Mouse (Mus musculus): ENCODE measurements around the gene Pebp1. TPM values are rescaled to one million over a fixed set of nuclear protein-coding genes. Genes with fewer than 3 reads are reported as not detected.
A peak's percentile ranks its signal among the peaks of the same experiment; 100 is the strongest.

Pebp1 gene
- 558 and 572 TPM in 2 replicates for total RNA-seq (2012; rRNA removed)
- polyA plus RNA-seq (2012; ENCODE audit: insufficient read depth in 1 of 2, insufficient read length in 2 of 2, low read depth in 1 of 2, low replicate concordance in 2 of 2, missing spikeins in 1 of 2): 100 to 1,000 TPM in 1 of 2 experiments, not detected in 1; 568 TPM

DNA sequence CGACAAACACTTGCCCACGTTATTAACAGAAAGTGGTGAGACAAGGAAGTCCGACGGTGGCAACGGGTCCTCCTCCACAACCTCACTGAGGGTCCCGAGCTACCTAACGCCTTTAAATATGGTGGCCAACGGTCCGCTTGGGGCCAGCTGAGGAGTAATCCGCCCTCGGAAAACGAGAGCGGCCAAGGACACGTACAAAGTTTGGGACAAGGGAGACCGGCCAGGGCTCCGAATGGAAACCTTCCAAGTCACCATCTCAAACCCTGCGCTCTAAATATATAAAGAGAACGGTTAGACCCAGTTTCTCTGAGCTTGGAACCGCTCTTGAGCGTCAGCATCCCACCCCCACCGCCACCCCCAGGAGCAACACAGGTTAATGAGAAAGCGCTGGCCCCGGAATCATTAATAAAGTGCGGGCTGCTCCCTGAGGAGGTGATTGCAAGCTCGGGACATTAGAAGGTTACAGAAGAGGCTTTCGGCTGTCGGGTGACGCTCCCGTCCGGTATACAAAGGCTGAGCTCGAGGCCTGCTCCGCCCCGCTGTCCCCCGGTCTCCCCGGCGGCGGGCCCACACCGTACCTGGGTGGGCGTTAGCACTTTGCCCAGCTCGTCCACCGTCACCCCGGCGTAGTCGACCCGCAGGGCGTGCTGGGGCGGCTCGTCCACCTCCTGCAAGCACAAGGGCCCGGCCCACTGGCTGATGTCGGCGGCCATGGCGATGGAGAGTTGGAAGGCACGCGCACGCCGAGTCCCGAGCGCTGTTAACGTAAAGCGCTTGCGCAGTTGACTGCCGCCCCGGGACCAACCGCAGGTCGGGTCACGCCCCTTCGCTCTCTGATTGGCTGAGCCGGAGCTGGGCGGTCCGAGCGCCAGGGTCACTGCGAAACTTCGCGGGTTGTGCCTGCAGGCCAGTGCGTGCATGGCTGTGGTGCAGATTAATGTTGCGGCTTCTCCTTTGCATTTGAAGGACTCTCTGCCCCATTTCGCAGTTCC lies at the start of gene Pebp1:
Gene Pebp1 (minus strand): TSS at position 795 of the 992 bp plus-strand sequence.
- Histone ChIP-seq H3K27ac (ENCODE audit: control insufficient read depth, low read depth, low read length) (peak within 1 kb of the TSS; percentile 49), H3K4me3 (ENCODE audit: control insufficient read depth in 1 of 2, insufficient read depth in 1 of 2, low read depth in 2 of 2, low read length in 2 of 2) (peak within 1 kb of the TSS; percentile 96 to 100), H3K4me1 (ENCODE audit: control insufficient read depth in 1 of 2, insufficient read depth in 2 of 2, low read length in 2 of 2) (peaks cover 11 to 27% of the 10 kb centered on the region in 2 experiments), H3K36me3 (ENCODE audit: control insufficient read depth in 1 of 2, insufficient read depth in 2 of 2, low read length in 2 of 2) (peaks cover 5 to 25% of the 10 kb centered on the region in 2 experiments), H3K9me3 (replicated peaks; ENCODE audit: insufficient read depth, low read length) (no peaks in the 10 kb centered on the region), H3K79me2 (ENCODE audit: control insufficient read depth, insufficient read depth, low read length, poor library complexity) (peaks cover 28% of the 10 kb centered on the region), H3K27me3 (ENCODE audit: control insufficient read depth in 1 of 2, insufficient read depth in 2 of 2, low read length in 2 of 2) (no peaks in the 10 kb centered on the region), H3K9ac (ENCODE audit: control insufficient read depth, low read depth, low read length, poor library complexity, severe bottlenecking) (peak within 1 kb of the TSS; percentile 84)
- DNase-seq (ENCODE audit: low read depth, low spot score): peak; percentile 97
- TF ChIP-seq UBTF (IDR thresholded peaks at IDR 0.05; ENCODE audit: borderline replicate concordance, insufficient read depth, low read depth, low read length) (0 out of 2 replicates have a peak, but pooled peaks have one; percentile 15), MXI1 (IDR thresholded peaks at IDR 0.05; ENCODE audit: low read depth, low read length) (peak; percentile 71), CHD2 (IDR thresholded peaks at IDR 0.05; ENCODE audit: low read length) (no peak), POLR2A (IDR thresholded peaks at IDR 0.05; ENCODE audit: control insufficient read depth in 1 of 2, insufficient read depth in 1 of 2, low read depth in 1 of 2, low read length in 2 of 2, poor library complexity in 1 of 2) (peak; percentile 59 to 75; a peak in 3 of 4 replicates), SIN3A (IDR thresholded peaks at IDR 0.05; ENCODE audit: low read length) (peak; percentile 61), USF1 (IDR thresholded peaks at IDR 0.05; ENCODE audit: low read depth, low read length) (peak; percentile 28; the same call in 1 of the 2 replicates), MYC (IDR thresholded peaks at IDR 0.05; ENCODE audit: low read depth, low read length) (0 out of 2 replicates have a peak, but pooled peaks have one; percentile 67), TBP (IDR thresholded peaks at IDR 0.05; ENCODE audit: low read depth, low read length) (0 out of 2 replicates have a peak, but pooled peaks have one; percentile 32), ZNF384 (IDR thresholded peaks at IDR 0.05; ENCODE audit: low read depth, low read length) (no peak), HCFC1 (IDR thresholded peaks at IDR 0.05; ENCODE audit: low read depth, low read length) (no peak), MYB (IDR thresholded peaks at IDR 0.05; ENCODE audit: low read depth, low read length) (peak; percentile 45; the same call in 1 of the 2 replicates), MAX (IDR thresholded peaks at IDR 0.05; ENCODE audit: low read length) (peak; percentile 91), MAZ (IDR thresholded peaks at IDR 0.05; ENCODE audit: low read depth, low read length) (0 out of 2 replicates have a peak, but pooled peaks have one; percentile 38), ELF1 (IDR thresholded peaks at IDR 0.05; ENCODE audit: low read depth, low read length) (no peak), NELFE (IDR thresholded peaks at IDR 0.05; ENCODE audit: low read depth, low read length) (peak; percentile 66), NRF1 (IDR thresholded peaks at IDR 0.05; ENCODE audit: insufficient read depth, low read depth, low read length, poor library complexity, severe bottlenecking) (peak; percentile 69), E2F4 (IDR thresholded peaks at IDR 0.05; ENCODE audit: borderline replicate concordance, low read depth, low read length) (no peak), GATA1 (IDR thresholded peaks at IDR 0.05; ENCODE audit: low read depth, low read length) (peak; percentile 33)
